Mouse (Mus musculus): Measurements from ENCODE around the gene Myocd. TPM values are rescaled to one million over a fixed set of nuclear protein-coding genes. Genes with fewer than 3 reads are reported as not detected.

The Myocd gene
- 60.7 and 67.1 TPM in 2 replicates for polyA plus RNA-seq (2015; fragmentation: Nextera tagmentation; extraction: Ambion mirVana)

- Histone ChIP-seq H3K27me3 (replicated peaks) (no peaks in the 10 kb centered on the region), H3K9me3 (no peaks in the 10 kb centered on the region), H3K4me1 (peaks cover 30% of the 10 kb centered on the region), H3K4me2 (peak within 1 kb of the TSS; percentile 73), H3K9ac (peak within 1 kb of the TSS; percentile 91), H3K4me3 (peak within 1 kb of the TSS; percentile 71), H3K27ac (replicated peaks) (peak within 1 kb of the TSS; percentile 94), H3K36me3 (0 out of 2 replicates have a peak, but pooled peaks cover 6% of the 10 kb centered on the region)
- ATAC-seq (ENCODE audit: extremely low read depth, insufficient number of reproducible peaks, low FRiP score, low TSS enrichment) = peak; percentile 80
- under 1% methylated on average over 37 of the region's 37 CpGs for WGBS
Observed at GRCm38 (mm10) chr11:65269851-65270473, at the start of gene Myocd. TSS of gene Myocd (minus strand) at chr11:65269989.

GRCm38 (mm10) chr11:65303824-65304223, 34.0 kb upstream of the Myocd start:
- 6% methylated on average over 3 of the region's 3 CpGs for WGBS
- peaks cover 60% of the 10 kb centered on the region for H3K4me1 ChIP-seq
- H3K4me2 ChIP-seq = 0 out of 2 replicates have a peak overlapping the region, but pooled peaks have one; percentile 16
- H3K36me3 ChIP-seq = 0 out of 2 replicates have a peak, but pooled peaks cover 3% of the 10 kb centered on the region
- no peak overlapping the region for H3K4me3 ChIP-seq
- peaks cover 9% of the 10 kb centered on the region; the same call in 1 of the 2 replicates for H3K9me3 ChIP-seq
- peak overlapping the region; percentile 34; the same call in 1 of the 2 replicates for H3K9ac ChIP-seq
- H3K27ac ChIP-seq (replicated peaks) = peak overlapping the region; percentile 91
- peak; percentile 69; the same call in 1 of the 2 replicates for ATAC-seq (ENCODE audit: extremely low read depth, insufficient number of reproducible peaks, low FRiP score, low TSS enrichment)
- no peaks in the 10 kb centered on the region for H3K27me3 ChIP-seq (replicated peaks)

DNA sequence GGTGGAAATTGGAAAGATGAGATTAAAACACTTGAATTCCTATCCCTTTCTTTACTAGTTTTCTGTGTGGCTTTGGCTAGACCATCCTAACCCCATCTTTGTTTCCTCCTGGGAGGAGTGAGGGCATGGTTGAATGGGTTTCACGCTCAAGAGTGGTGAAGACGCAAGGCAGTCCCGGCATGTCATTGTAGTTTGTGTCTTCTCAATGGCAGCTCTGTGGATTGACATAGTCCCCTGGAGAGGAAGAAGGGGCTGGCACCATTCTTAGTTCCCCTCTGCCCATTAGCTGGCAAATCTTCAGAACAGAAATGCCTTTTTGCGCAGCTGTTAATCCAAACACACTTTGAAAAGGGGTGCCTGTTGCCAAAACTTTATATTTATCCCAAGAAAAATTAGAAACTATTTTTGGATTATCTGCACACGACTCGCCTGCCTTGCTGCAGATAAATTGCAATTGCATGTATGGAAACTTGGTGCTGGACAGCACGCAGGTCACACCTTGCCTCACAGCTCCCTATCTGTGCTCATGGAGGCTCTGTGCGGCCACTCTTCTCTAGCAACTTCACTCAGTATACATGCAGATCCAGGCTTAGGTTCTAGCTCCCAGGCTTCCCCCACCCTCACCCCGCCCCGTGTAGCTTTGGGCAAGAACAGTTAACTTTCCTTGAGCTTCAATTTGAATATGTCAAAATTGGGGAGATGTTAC, 24.5 kb upstream of the Myocd start:
- H3K36me3 ChIP-seq = no peaks in the 10 kb centered on the region
- WGBS = 59% methylated on average over 10 of the region's 10 CpGs
- no peak overlapping the region for H3K4me2 ChIP-seq
- no peak for ATAC-seq (ENCODE audit: extremely low read depth, insufficient number of reproducible peaks, low FRiP score, low TSS enrichment)
- no peaks in the 10 kb centered on the region for H3K9me3 ChIP-seq
- H3K4me1 ChIP-seq = peaks cover 45% of the 10 kb centered on the region
- no peak overlapping the region; the same call in 1 of the 2 replicates for H3K27ac ChIP-seq (replicated peaks)
- H3K4me3 ChIP-seq = no peak overlapping the region
- no peak overlapping the region for H3K9ac ChIP-seq
- H3K27me3 ChIP-seq (replicated peaks) = no peaks in the 10 kb centered on the region

GRCm38 (mm10) chr11:65292994-65293393, 23.2 kb upstream of the Myocd start:
- H3K9me3 ChIP-seq = no peaks in the 10 kb centered on the region
- H3K4me3 ChIP-seq = no peak overlapping the region
- peaks cover 36% of the 10 kb centered on the region for H3K4me1 ChIP-seq
- no peak overlapping the region for H3K27ac ChIP-seq (replicated peaks)
- no peak overlapping the region for H3K9ac ChIP-seq
- H3K36me3 ChIP-seq = no peaks in the 10 kb centered on the region
- no peaks in the 10 kb centered on the region for H3K27me3 ChIP-seq (replicated peaks)
- H3K4me2 ChIP-seq = no peak overlapping the region
- no peak for ATAC-seq (ENCODE audit: extremely low read depth, insufficient number of reproducible peaks, low FRiP score, low TSS enrichment)

- Histone ChIP-seq H3K4me3 (no peak overlapping the region), H3K36me3 (peaks cover 6% of the 10 kb centered on the region; the same call in 1 of the 2 replicates), H3K4me2 (no peak overlapping the region), H3K9me3 (no peaks in the 10 kb centered on the region), H3K27me3 (replicated peaks) (no peaks in the 10 kb centered on the region), H3K27ac (replicated peaks) (no peak overlapping the region), H3K4me1 (peaks cover 4% of the 10 kb centered on the region; the same call in 1 of the 2 replicates), H3K9ac (no peak overlapping the region)
- ATAC-seq (ENCODE audit: extremely low read depth, insufficient number of reproducible peaks, low FRiP score, low TSS enrichment) = no peak
- 80% methylated on average over 8 of the region's 8 CpGs for WGBS
Observed at GRCm38 (mm10) chr11:65287706-65288105, 17.9 kb upstream of the Myocd start.

DNA sequence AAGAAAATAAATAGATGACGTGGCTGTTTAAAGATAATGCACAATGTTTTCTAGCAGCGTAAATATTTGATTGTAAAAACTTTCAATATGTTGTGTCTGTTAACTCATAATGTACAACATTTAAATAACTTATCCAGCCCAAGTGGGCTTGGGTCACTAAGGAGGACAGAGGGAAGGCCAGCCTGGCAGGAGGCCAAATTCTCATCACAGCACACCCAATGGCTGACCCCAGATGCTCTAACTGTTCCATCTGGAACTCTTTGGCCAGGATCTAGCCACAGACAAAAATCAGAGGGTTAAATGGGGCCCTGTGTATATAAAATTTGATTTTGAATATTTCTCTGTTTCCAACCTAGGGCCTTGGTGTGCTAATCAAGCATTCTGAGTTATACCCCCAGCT, 16.4 kb upstream of the Myocd start:
- no peaks in the 10 kb centered on the region for H3K27me3 ChIP-seq (replicated peaks)
- 77% methylated on average over 2 of the region's 2 CpGs for WGBS

GRCm38 (mm10) chr11:65275441-65275840, 5.7 kb upstream of the Myocd start:
- no peaks in the 10 kb centered on the region for H3K36me3 ChIP-seq
- H3K4me1 ChIP-seq = peaks cover 15% of the 10 kb centered on the region
- H3K9ac ChIP-seq = no peak overlapping the region

More for the DNA sequence above, 16.4 kb upstream of the Myocd start:
- ATAC-seq (ENCODE audit: extremely low read depth, insufficient number of reproducible peaks, low FRiP score, low TSS enrichment) = no peak
- Histone ChIP-seq H3K9me3 (no peaks in the 10 kb centered on the region), H3K36me3 (peaks cover 6% of the 10 kb centered on the region; the same call in 1 of the 2 replicates), H3K27ac (replicated peaks) (no peak overlapping the region), H3K9ac (no peak overlapping the region), H3K4me2 (no peak overlapping the region), H3K4me3 (no peak overlapping the region), H3K4me1 (peaks cover 4% of the 10 kb centered on the region; the same call in 1 of the 2 replicates)

DNA sequence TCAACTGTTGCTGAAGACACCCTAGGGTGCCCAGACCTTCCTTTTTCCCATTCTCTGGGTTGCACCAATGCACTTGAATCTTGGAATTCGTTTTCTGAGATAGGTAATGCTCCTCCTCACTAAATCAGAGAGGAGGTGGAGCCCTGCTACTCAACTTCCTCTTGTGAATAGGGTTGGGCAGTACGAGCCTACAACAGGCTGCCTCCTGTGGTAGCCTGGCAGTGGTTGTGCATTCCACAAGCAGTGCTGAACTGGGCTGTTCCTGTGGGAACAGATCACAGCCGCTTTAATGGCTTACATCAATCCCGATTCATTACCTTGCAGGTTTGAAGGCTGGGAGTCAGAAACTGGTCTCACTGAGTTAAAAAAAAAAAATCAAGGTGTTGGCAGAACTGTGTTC, 1.2 kb upstream of the Myocd start:
- H3K27ac ChIP-seq (replicated peaks) = peak overlapping the region; percentile 94
- peaks cover 24% of the 10 kb centered on the region for H3K4me1 ChIP-seq
- peak overlapping the region; percentile 73 for H3K4me2 ChIP-seq
- H3K4me3 ChIP-seq = peak overlapping the region; percentile 71
- ATAC-seq (ENCODE audit: extremely low read depth, insufficient number of reproducible peaks, low FRiP score, low TSS enrichment) = no peak
- peak overlapping the region; percentile 91 for H3K9ac ChIP-seq
- 10% methylated on average over 4 of the region's 4 CpGs for WGBS
- H3K9me3 ChIP-seq = no peaks in the 10 kb centered on the region
- H3K27me3 ChIP-seq (replicated peaks) = no peaks in the 10 kb centered on the region
- no peaks in the 10 kb centered on the region for H3K36me3 ChIP-seq

More at GRCm38 (mm10) chr11:65275441-65275840, 5.7 kb upstream of the Myocd start:
- no peak for ATAC-seq (ENCODE audit: extremely low read depth, insufficient number of reproducible peaks, low FRiP score, low TSS enrichment)
- Histone ChIP-seq H3K27me3 (replicated peaks) (no peaks in the 10 kb centered on the region), H3K27ac (replicated peaks) (no peak overlapping the region), H3K4me3 (no peak overlapping the region), H3K4me2 (no peak overlapping the region), H3K9me3 (no peaks in the 10 kb centered on the region)
- 70% methylated on average over 6 of the region's 6 CpGs for WGBS

- Histone ChIP-seq H3K9me3 (no peaks in the 10 kb centered on the region), H3K4me2 (peak overlapping the region; percentile 73), H3K27me3 (replicated peaks) (no peaks in the 10 kb centered on the region), H3K27ac (replicated peaks) (peak overlapping the region; percentile 94), H3K4me3 (peak overlapping the region; percentile 71), H3K9ac (peak overlapping the region; percentile 91), H3K4me1 (peaks cover 45% of the 10 kb centered on the region), H3K36me3 (0 out of 2 replicates have a peak, but pooled peaks cover 6% of the 10 kb centered on the region)
- 22% methylated on average over 4 of the region's 4 CpGs for WGBS
- no peak for ATAC-seq (ENCODE audit: extremely low read depth, insufficient number of reproducible peaks, low FRiP score, low TSS enrichment)
Observed at GRCm38 (mm10) chr11:65268310-65268709, 1.5 kb downstream of the Myocd start.

- Histone ChIP-seq H3K4me3 (0 out of 2 replicates have a peak overlapping the region, but pooled peaks have one; percentile 2), H3K36me3 (0 out of 2 replicates have a peak, but pooled peaks cover 6% of the 10 kb centered on the region), H3K9ac (peak overlapping the region; percentile 71), H3K27me3 (replicated peaks) (no peaks in the 10 kb centered on the region), H3K4me2 (peak overlapping the region; percentile 49), H3K4me1 (peaks cover 55% of the 10 kb centered on the region), H3K27ac (replicated peaks) (peak overlapping the region; percentile 86), H3K9me3 (no peaks in the 10 kb centered on the region)
- no peak for ATAC-seq (ENCODE audit: extremely low read depth, insufficient number of reproducible peaks, low FRiP score, low TSS enrichment)
- WGBS = 35% methylated on average over 6 of the region's 6 CpGs
Observed at GRCm38 (mm10) chr11:65263466-65263865, 6.3 kb downstream of the Myocd start.

DNA sequence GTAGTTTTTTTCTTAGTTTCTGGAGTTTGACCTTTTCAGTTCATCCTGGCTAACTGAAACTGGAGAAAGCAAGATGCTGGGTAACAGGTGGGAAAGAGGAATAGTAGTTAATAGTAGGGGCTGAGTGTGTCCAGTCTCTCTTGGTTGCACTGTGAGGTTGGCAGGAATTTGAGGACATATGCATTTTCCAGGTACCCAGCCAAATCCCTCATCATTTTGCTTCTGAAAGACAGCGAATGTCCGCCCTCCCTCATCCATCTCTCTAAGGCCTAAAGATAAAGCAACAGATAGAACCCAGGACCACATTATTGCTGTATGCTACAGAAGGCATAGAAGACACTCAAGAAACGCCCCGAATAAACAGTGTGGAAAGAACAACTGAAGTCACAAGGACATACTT, 10.8 kb downstream of the Myocd start:
- Histone ChIP-seq H3K27ac (replicated peaks) (peak overlapping the region; percentile 79), H3K4me3 (no peak overlapping the region)

More for the DNA sequence above, 10.8 kb downstream of the Myocd start:
- Histone ChIP-seq H3K27me3 (replicated peaks) (no peaks in the 10 kb centered on the region), H3K36me3 (peaks cover 6% of the 10 kb centered on the region; the same call in 1 of the 2 replicates), H3K9me3 (no peaks in the 10 kb centered on the region), H3K4me2 (peak overlapping the region; percentile 46; the same call in 1 of the 2 replicates), H3K4me1 (peaks cover 76% of the 10 kb centered on the region), H3K9ac (peak overlapping the region; percentile 28; the same call in 1 of the 2 replicates)
- ATAC-seq (ENCODE audit: extremely low read depth, insufficient number of reproducible peaks, low FRiP score, low TSS enrichment) = no peak
- WGBS = 79% methylated on average over 4 of the region's 4 CpGs
